11 mouse cellular contexts compared by ENCODE assay signal in the genomic region with DNA sequence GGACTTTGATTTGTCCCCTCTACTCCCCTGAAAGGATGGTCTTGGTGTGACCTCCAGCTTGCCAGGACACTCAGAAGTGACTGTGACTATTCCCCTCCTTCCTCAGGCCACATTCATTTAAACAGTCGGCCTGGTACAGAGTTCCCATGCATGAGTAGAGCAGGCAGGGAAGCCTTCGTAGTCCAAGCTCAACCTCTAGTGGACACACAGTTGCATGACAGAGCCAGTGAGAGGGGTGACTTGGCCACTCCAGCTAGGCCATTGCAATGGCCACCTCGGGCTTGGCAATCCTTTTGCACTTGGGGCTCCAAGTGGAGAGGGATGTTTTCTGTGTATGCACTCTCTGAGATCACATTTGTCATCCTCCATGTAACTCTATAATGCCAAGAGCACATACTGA.
A peak's percentile ranks its signal among the peaks of the same experiment; 100 is the strongest.
DNase-seq lines count a peak whose midpoint lies in the region; ATAC-seq and TF ChIP-seq lines count a peak whose summit lies in the region.
"Had no signal": no experiment of that assay in that cellular context is flagged by ENCODE, and none has a peak within 500 bp of the region (broad histone marks: within the 10 kb centered on the region; RNA-seq: fewer than 3 reads in every experiment).

No protein-coding gene starts in this region.

- H3K79me2 ChIP-seq in CH12.LX (replicated peaks; ENCODE audit: control insufficient read depth, extremely low read depth, insufficient read depth, poor library complexity, severe bottlenecking), result no peaks in the 10 kb centered on the region

- no peak for ATAC-seq in forebrain, embryonic 14.5 days
- ATAC-seq: activated CD4-positive, CD25-positive, alpha-beta regulatory T cell, adult 4 months; inflammation-experienced regulatory T-cells, adult 6 months had no signal

- H3K4me2 ChIP-seq in CH12.LX (ENCODE audit: insufficient read depth, low read depth, poor library complexity, severe bottlenecking), result no peak overlapping the region
- H3K4me2 ChIP-seq in forebrain, embryonic 14.5 days (ENCODE audit: low read length), result no peak overlapping the region

- in situ Hi-C loops in CH12.LX (cut with MboI; ENCODE audit: low pct_ligation_motif_present, low pct_unique_long_range_greater_than_20kb, low sequenced_read_pairs), result no loop called here

- no peak overlapping the region for H3K4me3 ChIP-seq in CH12.LX (replicated peaks in 1 of 3; ENCODE audit: low read depth in 2 of 3, low read length in 2 of 3, poor library complexity in 1 of 3)
- no peak overlapping the region for H3K4me3 ChIP-seq in embryonic fibroblast, embryonic 13.5 days (ENCODE audit: insufficient read depth, low read length)
- H3K4me3 ChIP-seq in forebrain, embryonic 14.5 days (ENCODE audit: low read depth, low read length), result no peak overlapping the region

- TF ChIP-seq EP300 in CH12.LX (IDR thresholded peaks at IDR 0.05; ENCODE audit: low read length), result no peak

- peak in 1 of 2 experiments; percentile 67; a peak in 2 of 4 replicates for TF ChIP-seq CTCF in CH12.LX (conservative IDR thresholded peaks at IDR 0.05 in 1 of 2, IDR thresholded peaks at IDR 0.05 in 1 of 2; ENCODE audit: low read depth in 2 of 2, low read length in 2 of 2)
- peak; percentile 83; the same call in 1 of the 2 replicates for TF ChIP-seq CTCF in embryonic fibroblast, embryonic 13.5 days (IDR thresholded peaks at IDR 0.05; ENCODE audit: borderline replicate concordance, insufficient read depth, low read length)

- H3K9ac ChIP-seq in CH12.LX (ENCODE audit: insufficient read depth, low read depth), result no peak overlapping the region
- H3K9ac ChIP-seq in forebrain, embryonic 14.5 days (ENCODE audit: low read length), result no peak overlapping the region

- dilution Hi-C loops in CH12.LX (cut with MboI; ENCODE audit: extremely low pct_ligation_motif_present, extremely low pct_unique_long_range_greater_than_20kb, low sequenced_read_pairs), result no loop called here

- H3K36me3 ChIP-seq in CH12.LX (replicated peaks in 1 of 2; ENCODE audit: control insufficient read depth in 1 of 2, insufficient read depth in 1 of 2, low read length in 1 of 2), result no peaks in the 10 kb centered on the region
- no peaks in the 10 kb centered on the region for H3K36me3 ChIP-seq in forebrain, embryonic 14.5 days (ENCODE audit: control insufficient read depth, insufficient read depth, low read length)

- no peak for TF ChIP-seq POLR2A in CH12.LX (IDR thresholded peaks at IDR 0.05; ENCODE audit: low read depth, low read length)
- no peak for TF ChIP-seq POLR2A in embryonic fibroblast, embryonic 13.5 days (IDR thresholded peaks at IDR 0.05; ENCODE audit: low read depth, low read length)

- peak; percentile 61 for TF ChIP-seq RAD21 in CH12.LX (IDR thresholded peaks at IDR 0.05; ENCODE audit: low read depth, low read length)

- H3K4me1 ChIP-seq in CH12.LX (ENCODE audit: control insufficient read depth in 1 of 2, insufficient read depth in 2 of 2), result peaks cover 0 to 6% of the 10 kb centered on the region in 2 experiments; a peak in 1 of 4 replicates
- H3K4me1 ChIP-seq in embryonic fibroblast, embryonic 13.5 days (ENCODE audit: control insufficient read depth, insufficient read depth, low read length), result peaks cover 9% of the 10 kb centered on the region; the same call in 1 of the 2 replicates
- no peaks in the 10 kb centered on the region for H3K4me1 ChIP-seq in forebrain, embryonic 14.5 days (ENCODE audit: control insufficient read depth, insufficient read depth, low read length)

- 47% methylated on average over 3 of the region's 3 CpGs for WGBS in forebrain, embryonic 14.5 days

- no peaks in the 10 kb centered on the region for H3K9me3 ChIP-seq in CH12.LX (replicated peaks; ENCODE audit: low read length)
- no peaks in the 10 kb centered on the region for H3K9me3 ChIP-seq in forebrain, embryonic 14.5 days (replicated peaks; ENCODE audit: control insufficient read depth, low read length)

- no peaks in the 10 kb centered on the region for H3K27me3 ChIP-seq in CH12.LX (replicated peaks)
- no peaks in the 10 kb centered on the region for H3K27me3 ChIP-seq in forebrain, embryonic 14.5 days (replicated peaks; ENCODE audit: control insufficient read depth, insufficient read depth, low read length)

- DNase-seq in cerebellum, postnatal 10 days, result peak; percentile 35 to 42
- DNase-seq in cerebellum, adult 8-10 months, result no peak
- DNase-seq in kidney, postnatal 14 days, result peak; percentile 32
- DNase-seq in kidney, adult 9 months, result no peak
- DNase-seq in CH12.LX (ENCODE audit: extremely low read depth), result peak; percentile 15
- no peak for DNase-seq in thymus, postnatal 36 days
- no peak for DNase-seq in forebrain, embryonic 14.5 days (ENCODE audit: low spot score)

- no peak overlapping the region for H3K27ac ChIP-seq in CH12.LX (ENCODE audit: insufficient read depth, low read depth)
- H3K27ac ChIP-seq in embryonic fibroblast, embryonic 13.5 days (ENCODE audit: insufficient read depth, low read length), result no peak overlapping the region
- no peak overlapping the region for H3K27ac ChIP-seq in forebrain, embryonic 14.5 days (ENCODE audit: low read depth, low read length)
- H3K27ac ChIP-seq: macrophage had no signal

TF ChIP-seq in CH12.LX, 34 proteins besides CTCF, POLR2A, EP300 and RAD21:
- TF ChIP-seq ZMIZ1 (IDR thresholded peaks at IDR 0.05; ENCODE audit: low read depth, low read length) (no peak), GABPA (IDR thresholded peaks at IDR 0.05; ENCODE audit: insufficient replicate concordance, low read depth, low read length) (no peak), SMC3 (IDR thresholded peaks at IDR 0.05; ENCODE audit: low read depth, low read length) (peak; percentile 48), MYC (IDR thresholded peaks at IDR 0.05; ENCODE audit: low read depth, low read length) (no peak), KAT2A (IDR thresholded peaks at IDR 0.05; ENCODE audit: insufficient replicate concordance, low read length) (no peak)

Comparison
In these comparisons a context has a peak if more than half of its experiments do, and no peak if none do; other contexts are left out.
1. DNase-seq: peak in cerebellum, postnatal 10 days (2 of 2), kidney, postnatal 14 days (single experiment) and CH12.LX (single experiment); none in cerebellum, adult 8-10 months (single experiment), kidney, adult 9 months (single experiment), thymus, postnatal 36 days (0 of 2) and forebrain, embryonic 14.5 days (single experiment).